Mouse (Mus musculus) MEL-GATA-1-ER (cell line): ENCODE measurements at regions not wholly inside any gene's neighbourhood (a gene's known extent, or its start where the extent isn't known, plus 50 kb on each side); places are given as distances from the start of the nearest gene placed in this dataset.

ENCODE experiments used
- DNase-seq: peaks from one replicate; pipeline ENCODE4 v3.0.0-alpha.2; 2012; ENCODE audit warnings: low read depth; ENCODE audit errors: extremely low read depth

GRCm38 (mm10) chr3:131795108-131796005 is 230.8 kb downstream of the Papss1 start:
- DNase-seq: no peak

- DNase-seq: no peak
These were observed 235.2 kb downstream of the Papss1 start for GRCm38 (mm10) chr3:131799774-131800173.

GRCm38 (mm10) chr3:131801551-131801950 is 237.0 kb downstream of the Papss1 start:
- DNase-seq: no peak

- DNase-seq: no peak
These were observed 238.3 kb downstream of the Papss1 start for GRCm38 (mm10) chr3:131802841-131803240.

GRCm38 (mm10) chr3:131808127-131808526 is 243.6 kb downstream of the Papss1 start:
- DNase-seq: no peak

GRCm38 (mm10) chr3:131812968-131813367 is 248.4 kb downstream of the Papss1 start:
- no peak for DNase-seq

- no peak for DNase-seq
These were observed 254.2 kb downstream of the Papss1 start for GRCm38 (mm10) chr3:131818806-131819205.

GRCm38 (mm10) chr3:131857442-131857841 is 227.7 kb upstream of the Dkk2 start:
- DNase-seq: no peak

GRCm38 (mm10) chr3:131859083-131859482 is 226.0 kb upstream of the Dkk2 start:
- DNase-seq: no peak

- DNase-seq: no peak
These were observed 220.0 kb upstream of the Dkk2 start for GRCm38 (mm10) chr3:131865106-131865505.

- no peak for DNase-seq
These were observed 217.8 kb upstream of the Dkk2 start for GRCm38 (mm10) chr3:131867266-131867665.

- no peak for DNase-seq
These were observed 216.7 kb upstream of the Dkk2 start for GRCm38 (mm10) chr3:131868219-131868964.

GRCm38 (mm10) chr3:131869306-131869705 is 215.8 kb upstream of the Dkk2 start:
- DNase-seq: no peak

GRCm38 (mm10) chr3:131882667-131883066 is 202.4 kb upstream of the Dkk2 start:
- no peak for DNase-seq

- peak; percentile 14 for DNase-seq
These were observed 198.6 kb upstream of the Dkk2 start for GRCm38 (mm10) chr3:131886470-131886869.

GRCm38 (mm10) chr3:131886984-131887383 is 198.1 kb upstream of the Dkk2 start:
- DNase-seq: no peak

- no peak for DNase-seq
These were observed 197.4 kb upstream of the Dkk2 start for GRCm38 (mm10) chr3:131887670-131888069.

- DNase-seq: no peak
These were observed 193.2 kb upstream of the Dkk2 start for GRCm38 (mm10) chr3:131891941-131892340.

- DNase-seq: no peak
These were observed 191.9 kb upstream of the Dkk2 start for GRCm38 (mm10) chr3:131893061-131893804.

- DNase-seq: no peak
These were observed 190.0 kb upstream of the Dkk2 start for GRCm38 (mm10) chr3:131895057-131895456.

GRCm38 (mm10) chr3:131913534-131913933 is 171.6 kb upstream of the Dkk2 start:
- DNase-seq: no peak

GRCm38 (mm10) chr3:131914372-131914771 is 170.7 kb upstream of the Dkk2 start:
- no peak for DNase-seq
